Mouse (Mus musculus) midbrain, postnatal 0 days (tissue): Measurements from ENCODE around the gene Scml4. TPM values are rescaled to one million over a fixed set of nuclear protein-coding genes. Genes with fewer than 3 reads are reported as not detected.
A peak's percentile ranks its signal among the peaks of the same experiment; 100 is the strongest.

Experiments
- ATAC-seq: fragments of 200-750 bp; cut with Nextera tagmentation; 2 replicates; pipeline ENCODE4 v1.8.0; 2017; ENCODE audit warnings: moderate number of reproducible peaks, mild to moderate bottlenecking, moderate TSS enrichment, moderate library complexity; ENCODE audit not compliant: low FRiP score
- DNase-seq: peaks from one replicate; pipeline ENCODE4 v3.0.0-alpha.2; 2015; ENCODE audit warnings: low spot score
- H3K27ac ChIP-seq: fragments of 300-500 bp; sonication (generic); 2 replicates; pipeline ENCODE4 v1.5.1; 2014; ENCODE audit warnings: low read depth, mild to moderate bottlenecking, low read length, mixed read lengths
- H3K27me3 ChIP-seq: fragments of 300-500 bp; sonication (generic); 2 replicates; pipeline ENCODE4 v1.6.1; 2014; ENCODE audit warnings: low read length, control low read depth, mixed read lengths; ENCODE audit not compliant: insufficient read depth
- H3K36me3 ChIP-seq: fragments of 300-500 bp; sonication (generic); 2 replicates; pipeline ENCODE4 v1.6.1; 2014; ENCODE audit warnings: low read length, control low read depth, mixed read lengths; ENCODE audit not compliant: insufficient read depth
- H3K4me1 ChIP-seq: fragments of 300-500 bp; sonication (generic); 2 replicates; pipeline ENCODE4 v1.6.1; 2014; ENCODE audit warnings: mild to moderate bottlenecking, control low read depth, antibody characterized with exemption, low read length, mixed read lengths; ENCODE audit not compliant: insufficient read depth
- H3K4me2 ChIP-seq: fragments of 300-500 bp; sonication (generic); 2 replicates; pipeline ENCODE4 v1.6.1; 2014; ENCODE audit warnings: low read depth, mild to moderate bottlenecking, low read length, mixed read lengths; ENCODE audit not compliant: poor library complexity, severe bottlenecking
- H3K4me3 ChIP-seq: fragments of 300-500 bp; sonication (generic); 2 replicates; pipeline ENCODE4 v1.5.1; 2014; ENCODE audit warnings: low read depth, mild to moderate bottlenecking, low read length, moderate library complexity
- H3K9ac ChIP-seq: fragments of 300-500 bp; sonication (generic); replicated peaks from 2 replicates; pipeline ENCODE4 v1.6.1; 2014; ENCODE audit warnings: mild to moderate bottlenecking, low read length, moderate library complexity, mixed read lengths; ENCODE audit not compliant: poor library complexity, severe bottlenecking
- H3K9me3 ChIP-seq: fragments of 300-500 bp; sonication (generic); 2 replicates; pipeline ENCODE4 v1.6.1; 2016; ENCODE audit warnings: low read length, control low read depth
- CTCF ChIP-seq: IDR thresholded peaks from 2 replicates; pipeline ENCODE4 v1.5.1; 2016; ENCODE audit warnings: antibody characterized with exemption, mild to moderate bottlenecking
- WGBS: fragments of 180-500 bp; shearing (Covaris S2); extraction: QIAGEN DNeasy Blood & Tissue Kit; methylation state at CpG from one replicate; pipeline ENCODE4 v1.1.7; 2014; 5-methylcytosine and 5-hydroxymethylcytosine counted together
- polyA plus RNA-seq: library from polyadenylated mRNA; unstranded; fragments of >200 nt; fragmentation: Nextera tagmentation; extraction: Ambion mirVana; gene quantifications from 2 replicates; pipeline ENCODE4 v1.2.1, GENCODE M21; 2015
- total RNA-seq: library from RNA; depleted of rRNA; stranded (reverse); fragments of >200 nt; gene quantifications from 2 replicates; pipeline ENCODE4 v1.2.3, GENCODE M21; 2014

Gene Scml4
- total and polyA plus RNA-seq, 2 experiments from 2014 or later, result 12.9 to 57.1 TPM

DNA sequence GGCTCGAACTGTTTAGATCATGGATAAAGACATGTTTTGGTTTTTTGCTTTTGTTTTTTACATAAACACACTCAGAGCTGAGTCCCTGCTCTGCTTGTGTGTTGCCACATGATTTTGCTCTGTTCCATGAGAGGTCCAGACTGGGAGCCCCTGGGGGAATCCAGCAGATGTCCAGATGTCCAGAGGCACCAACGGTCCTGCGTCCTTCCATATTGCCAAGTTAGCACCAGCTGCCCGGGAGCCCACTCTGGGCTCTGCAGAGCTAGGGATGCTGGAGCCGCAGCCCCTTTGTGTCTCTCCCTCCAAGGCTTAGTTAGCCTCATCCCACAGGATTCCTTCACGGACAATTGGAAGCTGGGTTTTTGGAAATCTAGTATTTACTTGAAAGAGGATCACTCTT lies 101.6 kb downstream of the Scml4 start:
- no peaks in the 10 kb centered on the region for H3K36me3 ChIP-seq
- 67% methylated on average over 6 of the region's 6 CpGs for WGBS
- no peak overlapping the region for H3K4me2 ChIP-seq
- H3K27ac ChIP-seq, result no peak overlapping the region
- H3K4me3 ChIP-seq, result no peak overlapping the region
- no peak for TF ChIP-seq CTCF
- no peak for DNase-seq
- ATAC-seq, result no peak
- no peak overlapping the region for H3K9ac ChIP-seq
- H3K27me3 ChIP-seq, result no peaks in the 10 kb centered on the region
- no peaks in the 10 kb centered on the region for H3K9me3 ChIP-seq
- no peaks in the 10 kb centered on the region for H3K4me1 ChIP-seq

DNA sequence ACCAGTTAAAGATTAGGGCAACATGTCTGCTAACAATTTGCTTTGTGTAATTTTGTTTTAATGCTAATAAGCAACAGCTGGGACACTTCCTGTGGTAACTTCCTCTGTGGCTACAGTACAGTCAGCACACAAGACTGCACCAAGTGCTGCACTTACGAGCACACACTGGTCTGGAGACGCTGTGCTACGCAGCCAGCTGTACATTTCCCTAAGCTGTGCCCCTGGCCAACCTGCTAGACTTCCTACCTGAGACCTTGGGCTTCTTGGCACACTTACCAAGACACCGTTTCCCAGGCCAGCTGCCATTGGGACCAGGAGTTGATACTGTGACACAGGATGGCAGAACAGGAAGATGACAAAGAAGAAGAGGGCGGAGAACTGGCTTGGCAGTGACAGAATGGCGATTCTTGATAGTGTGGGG lies 102.0 kb downstream of the Scml4 start:
- no peaks in the 10 kb centered on the region for H3K27me3 ChIP-seq
- no peak overlapping the region for H3K9ac ChIP-seq
- H3K4me1 ChIP-seq, result no peaks in the 10 kb centered on the region
- H3K27ac ChIP-seq, result no peak overlapping the region
- H3K4me3 ChIP-seq, result no peak overlapping the region
- 83% methylated on average over 6 of the region's 6 CpGs for WGBS
- ATAC-seq (no peak), DNase-seq (no peak)
- no peak for TF ChIP-seq CTCF
- no peak overlapping the region for H3K4me2 ChIP-seq
- H3K36me3 ChIP-seq, result no peaks in the 10 kb centered on the region
- no peaks in the 10 kb centered on the region for H3K9me3 ChIP-seq

DNA sequence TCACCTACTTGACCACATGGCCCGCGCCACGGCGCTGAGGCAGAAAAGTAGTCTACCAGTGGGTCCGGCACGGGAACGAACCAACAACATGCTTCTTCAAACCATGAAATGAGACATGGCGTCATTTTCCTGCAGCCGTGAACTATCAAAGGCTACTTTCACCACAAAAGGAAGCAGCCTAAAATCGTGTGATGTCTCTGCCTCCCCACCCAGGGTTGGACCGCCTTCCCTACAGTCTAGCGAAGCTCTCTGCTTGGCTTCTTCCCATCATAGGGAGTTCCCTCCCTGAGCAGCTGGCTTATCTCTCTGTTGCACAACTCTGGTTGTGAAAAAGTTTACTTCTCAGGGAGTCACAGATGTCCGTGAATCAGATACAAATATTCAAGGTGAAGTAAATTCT lies 102.5 kb downstream of the Scml4 start:
- no peak for DNase-seq
- H3K36me3 ChIP-seq, result no peaks in the 10 kb centered on the region
- H3K4me1 ChIP-seq, result no peaks in the 10 kb centered on the region
- no peaks in the 10 kb centered on the region for H3K27me3 ChIP-seq
- TF ChIP-seq CTCF, result no peak
- H3K4me2 ChIP-seq, result no peak overlapping the region
- ATAC-seq, result no peak
- no peaks in the 10 kb centered on the region for H3K9me3 ChIP-seq
- no peak overlapping the region for H3K9ac ChIP-seq
- H3K27ac ChIP-seq, result no peak overlapping the region
- 89% methylated on average over 13 of the region's 13 CpGs for WGBS
- H3K4me3 ChIP-seq, result no peak overlapping the region

DNA sequence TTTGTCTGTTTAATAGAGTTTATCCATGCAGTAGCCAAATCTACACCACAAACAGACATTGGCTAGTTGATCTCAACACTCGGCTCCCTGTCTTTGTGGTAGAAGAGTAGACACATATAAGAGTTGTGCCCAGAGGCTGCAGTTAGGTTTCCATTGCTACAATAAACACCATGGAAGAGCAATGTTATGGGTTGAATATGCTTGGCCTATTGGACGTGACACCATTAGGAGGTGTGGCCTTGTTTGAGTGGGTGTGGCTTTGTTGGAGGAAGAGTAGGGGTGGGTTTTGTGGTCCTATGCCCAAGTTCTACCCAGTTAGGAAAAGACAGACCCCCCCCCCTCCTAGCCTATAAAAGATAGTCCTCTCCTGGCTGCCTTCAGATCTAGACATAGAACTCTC lies 102.9 kb downstream of the Scml4 start:
- Histone ChIP-seq H3K27me3 (no peaks in the 10 kb centered on the region), H3K36me3 (no peaks in the 10 kb centered on the region), H3K9me3 (no peaks in the 10 kb centered on the region), H3K4me1 (no peaks in the 10 kb centered on the region), H3K9ac (no peak overlapping the region), H3K4me3 (no peak overlapping the region), H3K4me2 (no peak overlapping the region), H3K27ac (no peak overlapping the region)
- ATAC-seq, result no peak
- no peak for DNase-seq
- no peak for TF ChIP-seq CTCF
- 97% methylated on average over 2 of the region's 2 CpGs for WGBS

DNA sequence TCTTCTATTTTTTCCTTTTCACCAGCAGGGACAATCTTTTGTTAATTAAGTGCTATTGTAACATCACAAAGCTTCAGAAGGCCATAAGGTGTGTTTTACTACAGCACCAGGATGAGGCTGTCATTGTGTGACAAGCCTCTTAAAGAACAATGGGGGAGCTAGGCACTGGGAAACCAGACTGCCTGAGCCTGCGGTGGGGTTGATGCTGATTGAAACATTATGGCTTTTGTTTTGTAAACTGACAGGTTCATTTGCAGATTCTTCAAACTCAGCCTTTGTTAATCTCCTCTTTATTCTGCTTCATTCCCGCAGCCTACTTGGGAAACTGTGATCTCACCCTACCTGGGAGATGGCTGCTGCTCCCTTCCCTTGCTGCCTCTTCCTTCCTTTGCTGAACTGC lies 108.2 kb downstream of the Scml4 start:
- Histone ChIP-seq H3K9me3 (no peaks in the 10 kb centered on the region), H3K27me3 (no peaks in the 10 kb centered on the region), H3K9ac (no peak overlapping the region), H3K4me2 (no peak overlapping the region), H3K4me1 (no peaks in the 10 kb centered on the region), H3K4me3 (no peak overlapping the region), H3K36me3 (no peaks in the 10 kb centered on the region), H3K27ac (no peak overlapping the region)
- 13% methylated on average over 2 of the region's 2 CpGs for WGBS
- ATAC-seq (no peak), DNase-seq (no peak)
- TF ChIP-seq CTCF, result no peak

DNA sequence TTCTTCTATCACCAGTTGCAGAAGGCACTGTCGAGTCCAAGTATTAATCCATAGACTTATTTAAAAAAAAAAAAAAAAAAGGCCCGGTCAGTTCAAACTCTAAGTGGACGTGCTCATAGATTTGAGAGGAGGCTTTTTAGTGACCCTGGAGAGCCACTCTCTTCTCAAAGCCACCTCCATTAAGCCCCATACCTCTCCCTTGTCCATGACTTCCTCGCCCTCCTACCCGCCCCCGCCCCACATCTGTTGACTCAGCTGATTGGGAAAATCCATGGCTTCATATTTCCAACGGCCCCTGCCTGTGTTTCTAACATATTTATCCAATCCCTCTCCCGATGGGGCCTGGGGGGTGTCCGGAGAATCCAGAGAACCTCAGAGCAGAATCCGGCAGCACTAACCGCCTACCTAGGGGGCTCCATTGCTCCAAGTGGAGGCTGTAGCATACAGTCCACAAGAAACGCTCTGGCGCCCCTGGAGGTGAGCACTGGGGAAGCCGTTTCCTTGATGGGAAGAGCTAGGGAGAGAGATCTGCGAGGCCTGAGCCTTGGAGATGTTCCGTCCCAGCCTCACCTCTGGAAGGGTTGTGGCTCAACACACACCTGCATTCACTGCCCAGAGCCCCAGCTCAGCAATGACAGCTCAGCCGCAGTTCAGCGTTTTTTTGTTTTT lies 112.5 kb downstream of the Scml4 start:
- ATAC-seq (peak; percentile 70), DNase-seq (peak; percentile 90)
- Histone ChIP-seq H3K9ac (no peak overlapping the region), H3K4me1 (no peaks in the 10 kb centered on the region), H3K4me2 (no peak overlapping the region), H3K36me3 (no peaks in the 10 kb centered on the region), H3K27ac (no peak overlapping the region), H3K9me3 (no peaks in the 10 kb centered on the region), H3K27me3 (no peaks in the 10 kb centered on the region), H3K4me3 (no peak overlapping the region)
- TF ChIP-seq CTCF, result peak; percentile 86
- WGBS, result 36% methylated on average over 18 of the region's 18 CpGs
